Mouse (Mus musculus) neural tube, embryonic 15.5 days (tissue): Measurements from ENCODE around the gene Mcrip2. TPM values are rescaled to one million over a fixed set of nuclear protein-coding genes. Genes with fewer than 3 reads are reported as not detected.

Experiments used
- ATAC-seq: fragments of 200-750 bp; cut with Nextera tagmentation; 2 replicates; pipeline ENCODE4 v1.8.0; 2017; ENCODE audit warnings: mild to moderate bottlenecking, moderate TSS enrichment, moderate library complexity; ENCODE audit not compliant: low FRiP score
- H3K27ac ChIP-seq: fragments of 300-500 bp; sonication (generic); replicated peaks from 2 replicates; pipeline ENCODE4 v1.5.1; 2015; ENCODE audit warnings: mild to moderate bottlenecking, inconsistent platforms
- H3K27me3 ChIP-seq: fragments of 300-500 bp; sonication (generic); replicated peaks from 2 replicates; pipeline ENCODE4 v1.6.1; 2015; ENCODE audit warnings: inconsistent platforms
- H3K36me3 ChIP-seq: fragments of 300-500 bp; sonication (generic); 2 replicates; pipeline ENCODE4 v1.6.1; 2015; ENCODE audit warnings: inconsistent platforms
- H3K4me1 ChIP-seq: fragments of 300-500 bp; sonication (generic); 2 replicates; pipeline ENCODE4 v1.6.1; 2015; ENCODE audit warnings: inconsistent platforms
- H3K4me2 ChIP-seq: fragments of 300-500 bp; sonication (generic); 2 replicates; pipeline ENCODE4 v1.6.1; 2015; ENCODE audit warnings: inconsistent platforms, mild to moderate bottlenecking, moderate library complexity
- H3K4me3 ChIP-seq: fragments of 300-500 bp; sonication (generic); replicated peaks from 2 replicates; pipeline ENCODE4 v1.5.1; 2015; ENCODE audit warnings: mild to moderate bottlenecking, inconsistent platforms
- H3K9ac ChIP-seq: fragments of 300-500 bp; sonication (generic); replicated peaks from 2 replicates; pipeline ENCODE4 v1.6.1; 2015; ENCODE audit warnings: mild to moderate bottlenecking, inconsistent platforms
- H3K9me3 ChIP-seq: fragments of 300-500 bp; sonication (generic); replicated peaks from 2 replicates; pipeline ENCODE4 v1.6.1; 2016; ENCODE audit warnings: inconsistent platforms
- WGBS: fragments of 180-500 bp; shearing (Covaris S2); methylation state at CpG from one replicate; pipeline ENCODE4 v1.1.7; 2015; ENCODE audit warnings: mixed read lengths; 5-methylcytosine and 5-hydroxymethylcytosine counted together
- polyA plus RNA-seq: library from polyadenylated mRNA; unstranded; fragments of >200 nt; fragmentation: Nextera tagmentation; extraction: Ambion mirVana; gene quantifications from 2 replicates; pipeline ENCODE4 v1.2.1, GENCODE M21; 2015

The Mcrip2 gene
- polyA plus RNA-seq, 1 experiment from 2014 or later = 30.3 TPM

- Histone ChIP-seq H3K27ac (peak overlapping the region; percentile 99), H3K27me3 (no peaks in the 10 kb centered on the region), H3K4me2 (peak overlapping the region; percentile 98), H3K9ac (peak overlapping the region; percentile 92), H3K9me3 (no peaks in the 10 kb centered on the region), H3K4me1 (peaks cover 85% of the 10 kb centered on the region), H3K4me3 (peak overlapping the region; percentile 92), H3K36me3 (peaks cover 31% of the 10 kb centered on the region)
- peak; percentile 91 for ATAC-seq
- 0% methylated on average over 71 of the region's 77 CpGs for WGBS
These were observed 35.9 kb downstream of the Mcrip2 start for GRCm38 (mm10) chr17:25832436-25833290.

- H3K9ac ChIP-seq = peak overlapping the region; percentile 92
These were observed 36.9 kb downstream of the Mcrip2 start for GRCm38 (mm10) chr17:25831451-25832281.

GRCm38 (mm10) chr17:25830806-25831431 lies 37.6 kb downstream of the Mcrip2 start:
- WGBS = 86% methylated on average over 14 of the region's 14 CpGs
- Histone ChIP-seq H3K27me3 (no peaks in the 10 kb centered on the region), H3K4me1 (peaks cover 85% of the 10 kb centered on the region), H3K36me3 (peaks cover 48% of the 10 kb centered on the region), H3K4me2 (peak overlapping the region; percentile 98), H3K9ac (0 out of 2 replicates have a peak overlapping the region, but pooled peaks have one; percentile 92), H3K9me3 (no peaks in the 10 kb centered on the region), H3K4me3 (peak overlapping the region; percentile 92), H3K27ac (no peak overlapping the region)
- no peak for ATAC-seq

More at GRCm38 (mm10) chr17:25831451-25832281, 36.9 kb downstream of the Mcrip2 start:
- WGBS = 57% methylated on average over 21 of the region's 21 CpGs
- H3K4me1 ChIP-seq = peaks cover 85% of the 10 kb centered on the region
- H3K9me3 ChIP-seq = no peaks in the 10 kb centered on the region
- peaks cover 41% of the 10 kb centered on the region for H3K36me3 ChIP-seq
- H3K27me3 ChIP-seq = no peaks in the 10 kb centered on the region
- peak overlapping the region; percentile 99 for H3K27ac ChIP-seq
- H3K4me2 ChIP-seq = peak overlapping the region; percentile 98
- no peak for ATAC-seq
- peak overlapping the region; percentile 92 for H3K4me3 ChIP-seq

GRCm38 (mm10) chr17:25830200-25830753 lies 38.3 kb downstream of the Mcrip2 start:
- Histone ChIP-seq H3K4me1 (peaks cover 85% of the 10 kb centered on the region), H3K36me3 (peaks cover 46% of the 10 kb centered on the region), H3K27ac (no peak overlapping the region), H3K9ac (peak overlapping the region; percentile 77; the same call in 1 of the 2 replicates), H3K4me3 (peak overlapping the region; percentile 92), H3K9me3 (no peaks in the 10 kb centered on the region), H3K27me3 (no peaks in the 10 kb centered on the region), H3K4me2 (peak overlapping the region; percentile 98)
- WGBS = 85% methylated on average over 4 of the region's 4 CpGs
- ATAC-seq = no peak

GRCm38 (mm10) chr17:25829558-25830017 lies 39.0 kb downstream of the Mcrip2 start:
- peaks cover 85% of the 10 kb centered on the region for H3K4me1 ChIP-seq
- no peaks in the 10 kb centered on the region for H3K9me3 ChIP-seq
- 34% methylated on average over 8 of the region's 8 CpGs for WGBS
- H3K4me2 ChIP-seq = peak overlapping the region; percentile 98
- no peak for ATAC-seq
- peak overlapping the region; percentile 77 for H3K9ac ChIP-seq
- peak overlapping the region; percentile 94 for H3K27ac ChIP-seq
- H3K4me3 ChIP-seq = peak overlapping the region; percentile 65
- no peaks in the 10 kb centered on the region for H3K27me3 ChIP-seq
- H3K36me3 ChIP-seq = peaks cover 43% of the 10 kb centered on the region

GRCm38 (mm10) chr17:25828712-25829557 lies 39.6 kb downstream of the Mcrip2 start, which contains the start of gene Jmjd8:
Jmjd8 (plus strand) TSS chr17:25828867.
- H3K9me3 ChIP-seq = no peaks in the 10 kb centered on the region
- no peaks in the 10 kb centered on the region for H3K27me3 ChIP-seq
- ATAC-seq = peak; percentile 53
- H3K9ac ChIP-seq = peak within 1 kb of the TSS; percentile 77
- peak within 1 kb of the TSS; percentile 65 for H3K4me3 ChIP-seq
- 2% methylated on average over 32 of the region's 32 CpGs for WGBS
- peak within 1 kb of the TSS; percentile 98 for H3K4me2 ChIP-seq
- peak within 1 kb of the TSS; percentile 94 for H3K27ac ChIP-seq
- peaks cover 43% of the 10 kb centered on the region for H3K36me3 ChIP-seq
- H3K4me1 ChIP-seq = peaks cover 85% of the 10 kb centered on the region

GRCm38 (mm10) chr17:25828223-25828594 lies 40.4 kb downstream of the Mcrip2 start:
- no peak for ATAC-seq
- WGBS = 83% methylated on average over 8 of the region's 8 CpGs
- Histone ChIP-seq H3K9ac (peak overlapping the region; percentile 77), H3K4me2 (peak overlapping the region; percentile 98), H3K4me1 (peaks cover 81% of the 10 kb centered on the region), H3K9me3 (no peaks in the 10 kb centered on the region), H3K27me3 (no peaks in the 10 kb centered on the region), H3K27ac (peak overlapping the region; percentile 94), H3K4me3 (peak overlapping the region; percentile 65), H3K36me3 (peaks cover 43% of the 10 kb centered on the region)

GRCm38 (mm10) chr17:25827546-25828222 lies 40.9 kb downstream of the Mcrip2 start:
- peak overlapping the region; percentile 77; the same call in 1 of the 2 replicates for H3K9ac ChIP-seq
- no peak overlapping the region for H3K4me3 ChIP-seq
- peaks cover 43% of the 10 kb centered on the region for H3K36me3 ChIP-seq
- 84% methylated on average over 22 of the region's 22 CpGs for WGBS
- no peak for ATAC-seq
- H3K9me3 ChIP-seq = no peaks in the 10 kb centered on the region
- H3K27me3 ChIP-seq = no peaks in the 10 kb centered on the region
- H3K4me2 ChIP-seq = peak overlapping the region; percentile 98; the same call in 1 of the 2 replicates
- peaks cover 85% of the 10 kb centered on the region for H3K4me1 ChIP-seq
- 0 out of 2 replicates have a peak overlapping the region, but pooled peaks have one; percentile 94 for H3K27ac ChIP-seq

GRCm38 (mm10) chr17:25827011-25827410 lies 41.6 kb downstream of the Mcrip2 start:
- 96% methylated on average over 13 of the region's 13 CpGs for WGBS
- Histone ChIP-seq H3K9me3 (no peaks in the 10 kb centered on the region), H3K4me1 (peaks cover 83% of the 10 kb centered on the region), H3K9ac (0 out of 2 replicates have a peak overlapping the region, but pooled peaks have one; percentile 7), H3K4me2 (no peak overlapping the region), H3K27ac (no peak overlapping the region), H3K4me3 (no peak overlapping the region), H3K27me3 (no peaks in the 10 kb centered on the region), H3K36me3 (peaks cover 43% of the 10 kb centered on the region)
- no peak for ATAC-seq
